Mouse (Mus musculus) liver, embryonic 11.5 days (tissue): ENCODE data around the gene Fbxw10. TPM values are rescaled to one million over a fixed set of nuclear protein-coding genes. Genes with fewer than 3 reads are reported as not detected.

Experiments
- ATAC-seq: fragments of 200-750 bp; cut with Nextera tagmentation; replicated peaks from 2 replicates; pipeline ENCODE4 v1.8.0; 2017; ENCODE audit warnings: moderate number of reproducible peaks, mild to moderate bottlenecking, moderate TSS enrichment, moderate library complexity; ENCODE audit not compliant: low FRiP score
- DNase-seq: peaks from one replicate; pipeline ENCODE4 v3.0.0-alpha.2; 2017; ENCODE audit warnings: low spot score
- H3K27ac ChIP-seq: fragments of 300-500 bp; sonication (generic); 2 replicates; pipeline ENCODE4 v1.5.1; 2014; ENCODE audit warnings: mild to moderate bottlenecking, low read depth, low read length, control low read depth
- H3K27me3 ChIP-seq: fragments of 300-500 bp; sonication (generic); replicated peaks from 2 replicates; pipeline ENCODE4 v1.6.1; 2014; ENCODE audit warnings: low read length, mixed read lengths; ENCODE audit not compliant: control insufficient read depth, insufficient read depth
- H3K36me3 ChIP-seq: fragments of 300-500 bp; sonication (generic); 2 replicates; pipeline ENCODE4 v1.6.1; 2014; ENCODE audit warnings: mild to moderate bottlenecking, low read length, moderate library complexity, mixed read lengths; ENCODE audit not compliant: control insufficient read depth, insufficient read depth
- H3K4me1 ChIP-seq: fragments of 300-500 bp; sonication (generic); replicated peaks from 2 replicates; pipeline ENCODE4 v1.6.1; 2014; ENCODE audit warnings: low read length, mixed read lengths; ENCODE audit not compliant: control insufficient read depth, insufficient read depth
- H3K4me2 ChIP-seq: fragments of 300-500 bp; sonication (generic); 2 replicates; pipeline ENCODE4 v1.6.1; 2014; ENCODE audit warnings: mild to moderate bottlenecking, control low read depth, moderate library complexity
- H3K4me3 ChIP-seq: fragments of 300-500 bp; sonication (generic); 2 replicates; pipeline ENCODE4 v1.5.1; 2014; ENCODE audit warnings: low read depth, low read length, control low read depth
- H3K9ac ChIP-seq: fragments of 300-500 bp; sonication (generic); 2 replicates; pipeline ENCODE4 v1.6.1; 2014; ENCODE audit warnings: low read depth, low read length, control low read depth
- H3K9me3 ChIP-seq: fragments of 300-500 bp; sonication (generic); 2 replicates; pipeline ENCODE4 v1.6.1; 2016; ENCODE audit warnings: low read length, inconsistent platforms, mixed read lengths; ENCODE audit not compliant: control insufficient read depth
- WGBS: fragments of 180-500 bp; shearing (Covaris S2); extraction: QIAGEN DNeasy Blood & Tissue Kit; methylation state at CpG from one replicate; pipeline ENCODE4 v1.1.7; 2014; 5-methylcytosine and 5-hydroxymethylcytosine counted together
- polyA plus RNA-seq: library from polyadenylated mRNA; unstranded; fragments of >200 nt; fragmentation: Nextera tagmentation; extraction: Ambion mirVana; gene quantifications from 2 replicates; pipeline ENCODE4 v1.2.1, GENCODE M21; 2014

The Fbxw10 gene
- polyA plus RNA-seq, 1 experiment from 2014 or later: 0.15 TPM

- H3K27ac ChIP-seq: no peak overlapping the region
- 71% methylated on average over 6 of the region's 6 CpGs for WGBS
- no peak for ATAC-seq
Measured at GRCm38 (mm10) chr11:62826106-62826733, 20.6 kb upstream of the Fbxw10 start.

DNA sequence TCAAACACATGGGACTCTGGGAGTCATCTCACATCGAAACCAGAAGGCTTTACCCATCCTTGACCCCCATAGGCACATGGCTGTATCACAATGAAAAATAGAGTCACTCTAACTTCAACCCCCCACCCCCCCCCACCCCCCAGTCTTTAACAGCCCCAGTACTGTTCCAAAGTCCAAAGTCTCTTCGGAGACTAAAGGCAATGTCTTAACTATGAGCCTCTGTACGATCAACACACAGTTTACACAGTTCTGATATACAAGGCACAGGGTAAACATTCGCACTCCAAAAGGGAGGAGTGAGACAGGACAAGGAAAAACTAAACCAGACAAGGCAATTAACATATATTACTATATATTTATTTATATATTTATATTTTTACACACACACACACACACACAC is 19.7 kb upstream of the Fbxw10 start:
- no peak for ATAC-seq
- Histone ChIP-seq H3K9ac (no peak overlapping the region), H3K4me3 (no peak overlapping the region), H3K27me3 (no peaks in the 10 kb centered on the region), H3K4me2 (no peak overlapping the region), H3K9me3 (no peaks in the 10 kb centered on the region), H3K4me1 (no peaks in the 10 kb centered on the region), H3K27ac (no peak overlapping the region), H3K36me3 (no peaks in the 10 kb centered on the region)
- DNase-seq: no peak
- 76% methylated on average over 4 of the region's 4 CpGs for WGBS

More at GRCm38 (mm10) chr11:62826106-62826733, 20.6 kb upstream of the Fbxw10 start:
- Histone ChIP-seq H3K36me3 (no peaks in the 10 kb centered on the region), H3K4me3 (no peak overlapping the region), H3K9me3 (no peaks in the 10 kb centered on the region), H3K4me2 (no peak overlapping the region), H3K27me3 (no peaks in the 10 kb centered on the region), H3K9ac (no peak overlapping the region), H3K4me1 (no peaks in the 10 kb centered on the region)
- DNase-seq: no peak

DNA sequence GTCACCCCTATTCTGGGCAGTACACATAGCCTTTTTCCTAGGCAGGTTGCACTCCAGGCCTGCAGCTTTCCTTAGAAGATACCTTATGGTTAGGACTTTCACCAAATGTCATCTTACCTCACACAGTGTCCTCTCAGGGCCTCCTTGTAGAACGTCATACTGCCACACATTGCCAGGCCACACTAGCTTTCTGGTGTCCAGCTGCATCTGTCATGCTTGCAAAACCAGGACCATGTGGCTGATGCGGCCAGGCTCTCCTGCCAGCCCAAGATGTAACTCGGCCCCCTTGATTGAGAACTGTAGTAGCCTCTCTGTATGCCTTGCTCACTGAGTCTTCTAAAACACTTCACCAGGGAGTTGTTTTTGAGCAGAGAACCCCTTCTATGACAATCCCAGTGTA is 19.0 kb upstream of the Fbxw10 start:
- Histone ChIP-seq H3K27ac (no peak overlapping the region), H3K9me3 (no peaks in the 10 kb centered on the region), H3K4me2 (no peak overlapping the region), H3K4me1 (no peaks in the 10 kb centered on the region), H3K4me3 (no peak overlapping the region), H3K36me3 (no peaks in the 10 kb centered on the region), H3K27me3 (no peaks in the 10 kb centered on the region), H3K9ac (no peak overlapping the region)
- 65% methylated on average over 3 of the region's 3 CpGs for WGBS
- DNase-seq (no peak), ATAC-seq (no peak)

GRCm38 (mm10) chr11:62830387-62830786 is 16.5 kb upstream of the Fbxw10 start:
- DNase-seq (no peak), ATAC-seq (no peak)
- WGBS: 70% methylated on average over 2 of the region's 2 CpGs

DNA sequence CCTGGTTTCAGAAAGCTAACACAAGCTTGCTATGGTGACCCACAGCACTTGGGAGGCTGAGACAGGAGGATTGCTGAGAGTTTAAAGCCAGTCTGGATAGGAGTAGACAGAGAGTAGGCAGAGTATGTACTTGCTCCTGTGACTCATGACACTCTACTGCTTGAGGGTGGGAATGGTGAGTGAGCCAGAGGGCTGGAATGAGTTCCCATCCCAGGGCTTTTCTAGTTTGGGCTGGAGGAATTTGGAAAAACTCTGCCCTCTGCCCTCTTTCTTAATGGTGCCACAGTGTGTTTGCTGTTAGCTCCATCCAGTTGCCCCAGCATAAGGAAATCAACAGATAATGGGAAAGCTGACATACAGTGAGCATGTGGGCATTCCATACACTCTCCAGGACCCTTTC is 15.0 kb upstream of the Fbxw10 start:
- ATAC-seq: no peak
- Histone ChIP-seq H3K9me3 (no peaks in the 10 kb centered on the region), H3K4me3 (no peak overlapping the region), H3K4me1 (no peaks in the 10 kb centered on the region), H3K27ac (no peak overlapping the region), H3K4me2 (no peak overlapping the region), H3K27me3 (no peaks in the 10 kb centered on the region), H3K36me3 (no peaks in the 10 kb centered on the region), H3K9ac (no peak overlapping the region)
- no peak for DNase-seq

More at GRCm38 (mm10) chr11:62830387-62830786, 16.5 kb upstream of the Fbxw10 start:
- no peaks in the 10 kb centered on the region for H3K36me3 ChIP-seq
- no peaks in the 10 kb centered on the region for H3K27me3 ChIP-seq
- H3K9ac ChIP-seq: no peak overlapping the region
- H3K27ac ChIP-seq: no peak overlapping the region
- no peak overlapping the region for H3K4me2 ChIP-seq
- no peaks in the 10 kb centered on the region for H3K4me1 ChIP-seq
- H3K9me3 ChIP-seq: no peaks in the 10 kb centered on the region
- H3K4me3 ChIP-seq: no peak overlapping the region

DNA sequence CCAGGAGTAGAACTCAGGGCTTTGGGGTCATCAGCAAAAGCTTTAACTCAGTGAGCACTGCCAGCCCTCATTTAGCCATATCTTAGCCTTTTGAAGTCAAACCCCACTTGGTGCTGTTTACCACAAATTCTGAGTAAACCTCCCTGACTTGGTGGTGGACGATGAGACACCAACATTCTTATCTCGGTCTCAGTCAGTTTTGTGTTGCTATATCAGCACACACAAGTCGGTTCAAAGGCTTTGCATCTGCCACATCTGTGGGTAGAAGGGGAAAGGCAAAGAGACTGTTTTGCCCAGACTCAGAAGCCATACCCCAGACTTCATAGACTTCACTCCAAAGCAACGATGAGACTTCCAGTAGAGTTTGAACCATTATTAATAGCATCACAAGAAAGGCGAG is 2.3 kb upstream of the Fbxw10 start:
- WGBS: 59% methylated on average over 5 of the region's 5 CpGs
- H3K36me3 ChIP-seq: no peaks in the 10 kb centered on the region
- H3K9ac ChIP-seq: no peak overlapping the region
- ATAC-seq (peak; percentile 45; the same call in 1 of the 2 replicates), DNase-seq (no peak)
- no peak overlapping the region for H3K4me2 ChIP-seq
- no peak overlapping the region for H3K4me3 ChIP-seq
- H3K4me1 ChIP-seq: peaks cover 3% of the 10 kb centered on the region; the same call in 1 of the 2 replicates
- no peaks in the 10 kb centered on the region for H3K27me3 ChIP-seq
- no peak overlapping the region for H3K27ac ChIP-seq
- H3K9me3 ChIP-seq: no peaks in the 10 kb centered on the region

DNA sequence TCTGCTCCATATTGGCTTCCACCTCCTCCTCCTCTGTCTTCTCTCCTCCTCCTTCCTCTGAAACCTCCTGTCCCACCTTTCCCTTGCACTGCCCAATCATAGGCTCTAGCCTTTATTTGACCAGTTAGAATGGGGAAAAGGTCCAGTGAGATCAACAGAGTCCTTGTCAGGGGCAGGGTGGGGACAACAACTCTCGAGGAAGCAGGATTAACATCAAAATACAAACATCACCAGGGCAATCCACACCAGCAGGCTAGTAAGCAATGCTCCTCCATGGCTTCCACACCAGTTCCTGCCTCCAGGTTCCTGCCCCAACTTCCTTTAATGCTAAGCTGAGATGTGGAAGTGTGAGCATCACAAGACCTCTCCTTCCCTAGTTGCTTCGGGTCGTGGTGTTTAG is 1.1 kb upstream of the Fbxw10 start:
- H3K36me3 ChIP-seq: no peaks in the 10 kb centered on the region
- DNase-seq (no peak), ATAC-seq (no peak)
- H3K27me3 ChIP-seq: no peaks in the 10 kb centered on the region
- WGBS: 64% methylated on average over 3 of the region's 3 CpGs
- H3K4me3 ChIP-seq: no peak overlapping the region
- H3K4me2 ChIP-seq: no peak overlapping the region
- no peak overlapping the region for H3K27ac ChIP-seq
- peaks cover 3% of the 10 kb centered on the region; the same call in 1 of the 2 replicates for H3K4me1 ChIP-seq
- no peaks in the 10 kb centered on the region for H3K9me3 ChIP-seq
- H3K9ac ChIP-seq: no peak overlapping the region

DNA sequence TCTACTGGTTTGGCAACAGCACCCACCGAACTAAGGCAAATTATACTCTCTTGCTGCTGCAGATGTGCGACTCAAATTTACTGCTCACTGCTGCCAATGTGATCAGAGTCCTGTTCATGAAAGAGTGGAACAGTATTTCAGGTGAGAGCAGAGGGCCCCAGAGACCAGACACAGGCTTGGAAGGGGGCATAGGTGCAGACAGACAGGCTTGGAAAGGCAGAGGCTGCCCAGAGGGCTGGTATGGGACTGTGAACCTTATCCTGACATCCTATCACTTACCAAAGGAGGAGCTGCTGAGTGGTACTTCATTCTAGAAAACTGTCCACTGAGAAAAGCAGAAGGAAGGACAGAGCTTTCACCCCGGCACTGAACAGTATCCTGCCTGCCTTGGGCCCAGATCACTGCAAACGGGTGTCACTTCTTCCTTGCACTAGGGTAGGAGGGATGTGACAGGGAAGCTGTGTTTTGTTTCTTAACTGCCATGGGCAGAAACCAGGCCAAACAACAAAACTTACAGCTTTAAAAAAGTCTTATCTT is 854 bp downstream of the Fbxw10 start:
- no peak overlapping the region for H3K4me2 ChIP-seq
- 58% methylated on average over 4 of the region's 4 CpGs for WGBS
- ATAC-seq: no peak
- H3K27ac ChIP-seq: no peak overlapping the region
- peaks cover 3% of the 10 kb centered on the region; the same call in 1 of the 2 replicates for H3K4me1 ChIP-seq
- DNase-seq: no peak
- H3K9me3 ChIP-seq: no peaks in the 10 kb centered on the region
- no peaks in the 10 kb centered on the region for H3K27me3 ChIP-seq
- no peak overlapping the region for H3K9ac ChIP-seq
- no peak overlapping the region for H3K4me3 ChIP-seq
- no peaks in the 10 kb centered on the region for H3K36me3 ChIP-seq

- ATAC-seq (no peak), DNase-seq (no peak)
- no peaks in the 10 kb centered on the region for H3K36me3 ChIP-seq
- 58% methylated on average over 2 of the region's 2 CpGs for WGBS
- H3K9ac ChIP-seq: no peak overlapping the region
- no peaks in the 10 kb centered on the region for H3K9me3 ChIP-seq
- no peak overlapping the region for H3K4me2 ChIP-seq
- H3K27me3 ChIP-seq: no peaks in the 10 kb centered on the region
- no peak overlapping the region for H3K27ac ChIP-seq
- peaks cover 7% of the 10 kb centered on the region for H3K4me1 ChIP-seq
- H3K4me3 ChIP-seq: no peak overlapping the region
Measured at GRCm38 (mm10) chr11:62848301-62848700, 1.4 kb downstream of the Fbxw10 start.
